In genomic region chr1:58362296-58362695, GRCm38 (mm10) we compare ENCODE assay signal across 27 mouse cellular contexts. TPM values are rescaled to one million over a fixed set of nuclear protein-coding genes. Genes with fewer than 3 reads are reported as not detected.
DNase-seq lines count a peak whose midpoint lies in the region; ATAC-seq and TF ChIP-seq lines count a peak whose summit lies in the region.
"Had no signal": no experiment of that assay in that cellular context is flagged by ENCODE, and none has a peak within 500 bp of the region (broad histone marks: within the 10 kb centered on the region; RNA-seq: fewer than 3 reads in every experiment).

No protein-coding gene starts in this region.

- H3K79me2 ChIP-seq in heart, adult 2 months (replicated peaks; ENCODE audit: control insufficient read depth, insufficient read depth, low read length), result no peaks in the 10 kb centered on the region

- intact Hi-C loops in heart, adult 2 months (cut with DNase I), result no loop called here

- no peak for TF ChIP-seq POLR2A in heart, adult 2 months (IDR thresholded peaks at IDR 0.05; ENCODE audit: insufficient read depth, low read depth, low read length)

- H3K9me3 ChIP-seq in heart, embryonic 10.5 days, result no peaks in the 10 kb centered on the region
- no peaks in the 10 kb centered on the region for H3K9me3 ChIP-seq in intestine, embryonic 16.5 days (ENCODE audit: control insufficient read depth, low read length)
- H3K9me3 ChIP-seq: embryonic facial prominence, embryonic 12.5 days; hindbrain, embryonic 13.5 days; lung, embryonic 15.5 days had no signal

- H3K4me1 ChIP-seq in heart, embryonic 10.5 days, result no peaks in the 10 kb centered on the region
- 0 out of 2 replicates have a peak, but pooled peaks cover 1% of the 10 kb centered on the region for H3K4me1 ChIP-seq in heart, adult 2 months (ENCODE audit: control insufficient read depth, insufficient read depth, low read length)
- H3K4me1 ChIP-seq in intestine, embryonic 16.5 days (ENCODE audit: control insufficient read depth, insufficient read depth, low read length), result peaks cover 6% of the 10 kb centered on the region; the same call in 1 of the 2 replicates
- H3K4me1 ChIP-seq: embryonic facial prominence, embryonic 12.5 days; hindbrain, embryonic 13.5 days had no signal

- H3K4me3 ChIP-seq in heart, embryonic 10.5 days, result no peak overlapping the region
- no peak overlapping the region for H3K4me3 ChIP-seq in heart, adult 2 months
- H3K4me3 ChIP-seq in intestine, embryonic 16.5 days (ENCODE audit: low read length), result no peak overlapping the region
- H3K4me3 ChIP-seq: embryonic facial prominence, embryonic 12.5 days; hindbrain, embryonic 13.5 days; layer of hippocampus, adult 2 months; limb, embryonic 13.5 days; lung, embryonic 15.5 days had no signal

- H3K4me2 ChIP-seq in intestine, embryonic 16.5 days (ENCODE audit: low read depth, low read length), result no peak overlapping the region
- H3K4me2 ChIP-seq: embryonic facial prominence, embryonic 12.5 days; heart, embryonic 11.5 days; hindbrain, embryonic 13.5 days; limb, embryonic 13.5 days; liver, embryonic 11.5 days; lung, embryonic 15.5 days had no signal

- H3K27me3 ChIP-seq in heart, embryonic 10.5 days (ENCODE audit: insufficient read depth, poor library complexity, severe bottlenecking), result no peaks in the 10 kb centered on the region
- H3K27me3 ChIP-seq in heart, adult 2 months (ENCODE audit: control insufficient read depth, insufficient read depth, low read length), result no peaks in the 10 kb centered on the region
- no peaks in the 10 kb centered on the region for H3K27me3 ChIP-seq in intestine, embryonic 16.5 days (replicated peaks; ENCODE audit: control insufficient read depth, insufficient read depth, low read length)
- H3K27me3 ChIP-seq: embryonic facial prominence, embryonic 12.5 days; hindbrain, embryonic 13.5 days; limb, embryonic 13.5 days; lung, embryonic 15.5 days had no signal

- no peak for ATAC-seq in intestine, embryonic 16.5 days
- ATAC-seq: activated CD4-positive, CD25-positive, alpha-beta regulatory T cell, adult 4 months; forebrain, embryonic 14.5 days; intestine, postnatal 0 days had no signal

- no peak for TF ChIP-seq CTCF in heart, adult 2 months (IDR thresholded peaks at IDR 0.05)

- peak; percentile 70 for DNase-seq in heart, embryonic 10.5 days (ENCODE audit: low spot score)
- no peak for DNase-seq in heart, adult 2 months
- peak; percentile 19 for DNase-seq in urinary bladder, postnatal 14 days (ENCODE audit: low spot score)
- DNase-seq in urinary bladder, postnatal 4 days (ENCODE audit: low spot score in 2 of 2), result no peak
- peak; percentile 69 for DNase-seq in R1 (ENCODE audit: low read depth, low spot score)
- DNase-seq in right cerebral cortex, postnatal 10 days (ENCODE audit: low spot score in 2 of 2), result no peak
- DNase-seq: adrenal gland, adult 8-10 months; B cell, adult 2 months; cerebellum, adult 2 months; cerebellum, postnatal 25 days; gastrocnemius, postnatal 36 days; heart, postnatal 36 days; midbrain, embryonic 14.5 days; spleen, adult 18-20 months; thymus, adult 2 months; thymus, postnatal 4 days had no signal

- H3K36me3 ChIP-seq in heart, embryonic 10.5 days, result no peaks in the 10 kb centered on the region
- no peaks in the 10 kb centered on the region for H3K36me3 ChIP-seq in heart, adult 2 months (ENCODE audit: control insufficient read depth, insufficient read depth, low read length)
- no peaks in the 10 kb centered on the region for H3K36me3 ChIP-seq in intestine, embryonic 16.5 days (ENCODE audit: control insufficient read depth, insufficient read depth, low read length)
- H3K36me3 ChIP-seq: embryonic facial prominence, embryonic 12.5 days; hindbrain, embryonic 13.5 days; limb, embryonic 13.5 days; lung, embryonic 15.5 days had no signal

- TF ChIP-seq EP300 in heart, adult 2 months (IDR thresholded peaks at IDR 0.05; ENCODE audit: insufficient read depth, low read depth, low read length), result no peak

- H3K9ac ChIP-seq in heart, adult 2 months (ENCODE audit: low read depth, low read length), result no peak overlapping the region
- no peak overlapping the region for H3K9ac ChIP-seq in intestine, embryonic 16.5 days (ENCODE audit: low read depth, low read length)
- H3K9ac ChIP-seq: embryonic facial prominence, embryonic 12.5 days; hindbrain, embryonic 13.5 days; limb, embryonic 13.5 days; lung, embryonic 15.5 days had no signal

- no peak overlapping the region for H3K27ac ChIP-seq in heart, embryonic 10.5 days
- H3K27ac ChIP-seq in heart, adult 2 months, result no peak overlapping the region
- no peak overlapping the region for H3K27ac ChIP-seq in intestine, embryonic 16.5 days (ENCODE audit: low read length)
- H3K27ac ChIP-seq: embryonic facial prominence, embryonic 12.5 days; hindbrain, embryonic 13.5 days; layer of hippocampus, adult 2 months; limb, embryonic 13.5 days; lung, embryonic 15.5 days had no signal

- 44% methylated on average over 4 of the region's 4 CpGs for whole genome bisulfite sequencing in heart, embryonic 10.5 days
- 38% methylated on average over 4 of the region's 4 CpGs for WGBS in heart, adult 2 months
- WGBS in intestine, embryonic 16.5 days, result 67% methylated on average over 4 of the region's 4 CpGs

RNA-seq across cellular contexts. Expression of gene Bzw1, which starts 30.4 kb away (rescaled TPM):
- 287 and 342 TPM in 2 replicates for polyA plus RNA-seq in heart, embryonic 10.5 days (2016; fragmentation: Nextera tagmentation; extraction: Ambion mirVana)
- 10 to 100 TPM; 62.6 to 70.7 TPM for total RNA-seq in heart, adult 2 months (2021)
- 14.5 and 28.6 TPM in 2 replicates for polyA plus RNA-seq in heart, adult 2 months (2012; rRNA removed)
- 261 and 276 TPM in 2 replicates for polyA plus RNA-seq in intestine, embryonic 16.5 days (2015; fragmentation: Nextera tagmentation; extraction: Ambion mirVana)

Comparison
In these comparisons a context has a peak if more than half of its experiments do, and no peak if none do; other contexts are left out.
1. DNase-seq: peak in heart, embryonic 10.5 days (single experiment), urinary bladder, postnatal 14 days (single experiment) and R1 (single experiment); none in heart, adult 2 months (0 of 2), urinary bladder, postnatal 4 days (0 of 2) and right cerebral cortex, postnatal 10 days (0 of 2).